Mouse (Mus musculus) kidney, embryonic 16.5 days (tissue): ENCODE measurements at regions not wholly inside any gene's neighbourhood (a gene's known extent, or its start where the extent isn't known, plus 50 kb on each side); places are given as distances from the start of the nearest gene placed in this dataset.
A peak's percentile ranks its signal among the peaks of the same experiment; 100 is the strongest.

ENCODE experiments used
- ATAC-seq: fragments of 200-750 bp; cut with Nextera tagmentation; 2 replicates; pipeline ENCODE4 v1.8.0; 2017; ENCODE audit warnings: moderate TSS enrichment; ENCODE audit not compliant: low FRiP score, low TSS enrichment
- H3K27ac ChIP-seq: fragments of 300-500 bp; sonication (generic); 2 replicates; pipeline ENCODE4 v1.5.1; 2014; ENCODE audit warnings: low read length
- H3K27me3 ChIP-seq: fragments of 300-500 bp; sonication (generic); 2 replicates; pipeline ENCODE4 v1.6.1; 2014; ENCODE audit warnings: low read length, control low read depth, mixed read lengths; ENCODE audit not compliant: insufficient read depth
- H3K36me3 ChIP-seq: fragments of 300-500 bp; sonication (generic); 2 replicates; pipeline ENCODE4 v1.6.1; 2014; ENCODE audit warnings: low read length, control low read depth, mixed read lengths; ENCODE audit not compliant: insufficient read depth
- H3K4me1 ChIP-seq: fragments of 300-500 bp; sonication (generic); 2 replicates; pipeline ENCODE4 v1.6.1; 2014; ENCODE audit warnings: low read length, control low read depth, mixed read lengths; ENCODE audit not compliant: insufficient read depth
- H3K4me2 ChIP-seq: fragments of 300-500 bp; sonication (generic); replicated peaks from 2 replicates; pipeline ENCODE4 v1.6.1; 2014; ENCODE audit warnings: low read depth, low read length
- H3K4me3 ChIP-seq: fragments of 300-500 bp; sonication (generic); 2 replicates; pipeline ENCODE4 v1.5.1; 2014; ENCODE audit warnings: mild to moderate bottlenecking, low read length
- H3K9ac ChIP-seq: fragments of 300-500 bp; sonication (generic); replicated peaks from 2 replicates; pipeline ENCODE4 v1.6.1; 2014; ENCODE audit warnings: low read length
- H3K9me3 ChIP-seq: fragments of 300-500 bp; sonication (generic); 2 replicates; pipeline ENCODE4 v1.6.1; 2016; ENCODE audit warnings: low read length, control low read depth
- WGBS: fragments of 180-500 bp; shearing (Covaris S2); extraction: QIAGEN DNeasy Blood & Tissue Kit; methylation state at CpG from one replicate; pipeline ENCODE4 v1.1.7; 2014; 5-methylcytosine and 5-hydroxymethylcytosine counted together

DNA sequence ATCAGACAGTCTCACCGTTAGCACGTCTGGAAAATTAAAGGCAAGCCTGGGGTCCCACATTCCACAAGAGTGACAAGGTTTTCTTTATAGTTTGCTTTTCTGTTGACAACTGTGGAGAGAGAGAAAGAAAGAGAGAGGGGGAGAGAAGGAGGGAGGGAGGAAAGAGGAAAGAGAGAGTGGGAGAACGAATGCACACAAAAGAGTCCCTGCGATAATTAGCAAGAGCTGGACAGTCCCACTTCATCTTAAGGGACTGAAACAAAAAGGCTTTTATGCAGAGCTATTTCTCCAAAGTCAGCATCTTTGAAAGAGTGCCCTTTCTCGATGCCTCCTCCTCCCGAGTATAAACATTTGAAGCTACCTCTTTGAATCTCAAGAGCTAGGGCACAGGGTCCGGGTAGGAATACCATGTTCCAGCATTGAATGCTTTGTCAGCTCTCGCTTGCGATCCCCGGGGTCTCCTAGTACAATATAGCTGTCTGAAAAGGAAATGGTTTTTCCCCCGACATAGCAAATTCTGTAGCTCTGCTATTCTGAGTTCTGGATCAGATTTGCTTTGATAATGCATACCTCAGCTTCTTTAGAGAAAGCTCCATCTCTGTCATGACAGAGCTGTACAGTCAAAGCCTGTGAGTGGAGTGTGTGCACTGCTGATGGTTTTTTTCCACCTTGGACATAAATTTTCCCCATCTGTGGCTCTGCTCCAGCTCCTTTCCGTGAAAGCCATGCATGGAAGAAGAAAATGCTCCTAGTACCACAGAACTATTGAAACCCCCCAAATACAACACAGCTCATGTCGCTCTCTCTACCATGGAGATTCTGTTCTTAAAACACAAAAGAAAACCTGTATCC is 282.9 kb upstream of the Fbxl7 start:
- H3K9ac ChIP-seq = no peak overlapping the region
- no peaks in the 10 kb centered on the region for H3K4me1 ChIP-seq
- WGBS = 44% methylated on average over 13 of the region's 13 CpGs
- H3K27me3 ChIP-seq = no peaks in the 10 kb centered on the region
- H3K4me3 ChIP-seq = no peak overlapping the region; the same call in 1 of the 2 replicates
- no peak overlapping the region for H3K27ac ChIP-seq
- no peaks in the 10 kb centered on the region for H3K36me3 ChIP-seq
- no peaks in the 10 kb centered on the region for H3K9me3 ChIP-seq
- ATAC-seq = no peak
- H3K4me2 ChIP-seq = peak overlapping the region; percentile 21

DNA sequence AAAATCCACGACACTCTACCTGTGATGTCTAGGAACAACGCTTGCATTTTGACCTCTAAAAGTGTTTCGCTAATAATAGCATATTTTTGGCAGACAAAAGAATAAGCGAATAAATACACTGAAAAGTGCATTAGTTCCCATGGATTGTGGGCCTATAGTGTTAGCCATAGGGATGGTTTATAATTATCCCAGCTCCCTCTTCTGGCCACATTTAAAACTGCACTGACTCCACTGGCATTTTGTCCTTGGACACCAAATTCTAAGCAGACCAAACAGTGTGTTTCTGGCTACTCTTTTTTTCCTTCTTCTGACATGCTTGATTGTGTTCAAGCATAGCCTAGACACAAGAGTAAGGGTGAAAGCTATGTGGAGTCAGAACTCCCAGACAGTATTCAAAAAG is 276.8 kb upstream of the Ank start:
- H3K4me3 ChIP-seq = no peak overlapping the region
- peak; percentile 54; the same call in 1 of the 2 replicates for ATAC-seq
- no peak overlapping the region for H3K4me2 ChIP-seq
- no peaks in the 10 kb centered on the region for H3K36me3 ChIP-seq
- no peaks in the 10 kb centered on the region for H3K9me3 ChIP-seq
- no peak overlapping the region for H3K9ac ChIP-seq
- no peaks in the 10 kb centered on the region for H3K4me1 ChIP-seq
- no peaks in the 10 kb centered on the region for H3K27me3 ChIP-seq
- H3K27ac ChIP-seq = no peak overlapping the region
- WGBS = 46% methylated on average over 4 of the region's 4 CpGs

DNA sequence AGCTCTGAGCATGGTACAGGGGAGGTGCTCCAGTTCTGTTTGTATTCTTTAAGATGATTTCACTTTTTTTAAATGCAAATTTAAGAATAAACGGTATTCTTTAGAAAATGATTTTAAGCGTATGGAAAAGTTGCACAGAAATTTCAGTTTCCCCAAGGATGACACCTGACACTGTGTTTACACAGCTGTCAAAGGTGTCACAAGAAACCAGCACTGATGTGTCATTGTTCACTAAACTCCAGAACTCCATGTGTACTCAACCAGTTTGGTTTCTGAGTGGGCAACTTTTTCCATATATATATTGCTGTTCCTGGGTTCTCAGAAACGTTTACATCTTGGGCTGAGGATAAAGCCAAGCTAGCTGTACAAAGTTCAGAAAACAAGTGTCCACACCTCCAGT is 265.0 kb upstream of the Ank start:
- no peak for ATAC-seq
- no peak overlapping the region for H3K4me2 ChIP-seq
- H3K27me3 ChIP-seq = no peaks in the 10 kb centered on the region
- H3K9ac ChIP-seq = no peak overlapping the region
- WGBS = 79% methylated on average over 3 of the region's 3 CpGs
- no peaks in the 10 kb centered on the region for H3K4me1 ChIP-seq
- no peak overlapping the region for H3K27ac ChIP-seq
- no peaks in the 10 kb centered on the region for H3K36me3 ChIP-seq
- no peaks in the 10 kb centered on the region for H3K9me3 ChIP-seq
- no peak overlapping the region for H3K4me3 ChIP-seq

DNA sequence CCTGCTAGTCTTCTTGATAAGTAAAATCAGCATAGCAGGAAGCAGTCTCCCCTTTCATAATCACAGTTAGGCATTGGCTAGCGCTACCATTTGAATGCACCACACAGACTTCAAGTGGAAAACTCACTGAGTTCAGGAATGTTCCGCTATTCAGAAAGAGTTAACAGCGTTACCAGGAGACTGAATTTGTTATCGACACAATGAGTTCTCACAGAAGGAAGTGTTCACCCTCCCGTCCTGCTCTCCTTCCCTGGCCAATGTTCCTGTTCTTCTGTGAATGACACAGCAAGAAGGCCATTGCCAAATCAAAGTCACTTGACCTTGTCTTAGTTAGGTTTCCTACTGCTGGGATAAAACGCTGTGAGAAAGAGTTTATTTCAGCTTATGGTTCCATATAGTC is 261.6 kb upstream of the Ank start:
- WGBS = 83% methylated on average over 6 of the region's 6 CpGs
- H3K4me1 ChIP-seq = no peaks in the 10 kb centered on the region
- no peaks in the 10 kb centered on the region for H3K9me3 ChIP-seq

DNA sequence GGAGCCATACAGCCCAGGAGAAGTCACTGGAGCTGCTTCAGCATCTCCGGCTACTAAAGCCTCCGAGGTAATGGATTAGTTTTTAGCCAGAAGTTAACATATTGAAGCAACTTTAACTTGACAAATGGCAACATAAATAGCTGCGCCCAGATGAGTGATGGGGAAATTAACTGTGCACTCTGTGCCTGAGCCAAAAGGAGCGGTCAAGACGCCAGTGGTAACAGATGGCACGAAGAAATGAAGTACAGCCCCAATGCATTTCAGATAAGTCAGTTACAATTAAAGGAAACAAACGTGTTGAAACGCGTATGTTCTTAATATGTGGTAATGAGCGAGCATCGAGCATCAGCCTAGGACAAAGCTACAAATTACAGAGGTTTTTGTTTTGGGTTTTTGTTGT is 259.0 kb upstream of the Ank start:
- Histone ChIP-seq H3K9me3 (no peaks in the 10 kb centered on the region), H3K4me3 (no peak overlapping the region), H3K9ac (no peak overlapping the region), H3K27ac (no peak overlapping the region), H3K36me3 (no peaks in the 10 kb centered on the region), H3K4me2 (no peak overlapping the region), H3K4me1 (no peaks in the 10 kb centered on the region), H3K27me3 (no peaks in the 10 kb centered on the region)
- 69% methylated on average over 11 of the region's 11 CpGs for WGBS
- ATAC-seq = no peak

More for the DNA sequence above, 261.6 kb upstream of the Ank start:
- ATAC-seq = no peak
- Histone ChIP-seq H3K27ac (no peak overlapping the region), H3K9ac (no peak overlapping the region), H3K4me3 (no peak overlapping the region), H3K4me2 (no peak overlapping the region), H3K36me3 (no peaks in the 10 kb centered on the region), H3K27me3 (no peaks in the 10 kb centered on the region)

DNA sequence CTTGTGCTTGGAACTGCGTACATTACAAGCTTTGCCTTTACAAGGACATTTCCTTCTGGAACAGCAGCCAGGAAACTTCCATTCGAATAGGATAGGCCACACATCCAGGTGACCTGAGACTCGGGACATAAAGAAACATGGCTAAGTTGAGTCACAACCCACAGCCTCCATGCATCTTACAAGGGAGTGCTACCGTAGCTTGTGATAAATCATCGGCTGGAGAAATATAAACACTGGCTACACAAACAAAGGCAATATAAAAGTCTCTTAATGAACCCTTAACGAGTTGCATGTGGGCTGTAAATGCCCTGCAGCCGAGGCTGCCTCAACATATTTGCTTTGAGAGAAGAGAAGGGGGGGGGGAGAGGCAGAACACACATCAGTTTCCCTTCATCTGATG is 250.1 kb upstream of the Ank start:
- H3K4me1 ChIP-seq = no peaks in the 10 kb centered on the region
- no peak overlapping the region for H3K4me3 ChIP-seq
- H3K27ac ChIP-seq = no peak overlapping the region
- no peak overlapping the region for H3K9ac ChIP-seq
- no peaks in the 10 kb centered on the region for H3K27me3 ChIP-seq
- H3K4me2 ChIP-seq = peak overlapping the region; percentile 12; the same call in 1 of the 2 replicates
- no peaks in the 10 kb centered on the region for H3K9me3 ChIP-seq
- WGBS = 21% methylated on average over 7 of the region's 7 CpGs
- no peaks in the 10 kb centered on the region for H3K36me3 ChIP-seq
- ATAC-seq = 0 out of 2 replicates have a peak, but pooled peaks have one; percentile 49

DNA sequence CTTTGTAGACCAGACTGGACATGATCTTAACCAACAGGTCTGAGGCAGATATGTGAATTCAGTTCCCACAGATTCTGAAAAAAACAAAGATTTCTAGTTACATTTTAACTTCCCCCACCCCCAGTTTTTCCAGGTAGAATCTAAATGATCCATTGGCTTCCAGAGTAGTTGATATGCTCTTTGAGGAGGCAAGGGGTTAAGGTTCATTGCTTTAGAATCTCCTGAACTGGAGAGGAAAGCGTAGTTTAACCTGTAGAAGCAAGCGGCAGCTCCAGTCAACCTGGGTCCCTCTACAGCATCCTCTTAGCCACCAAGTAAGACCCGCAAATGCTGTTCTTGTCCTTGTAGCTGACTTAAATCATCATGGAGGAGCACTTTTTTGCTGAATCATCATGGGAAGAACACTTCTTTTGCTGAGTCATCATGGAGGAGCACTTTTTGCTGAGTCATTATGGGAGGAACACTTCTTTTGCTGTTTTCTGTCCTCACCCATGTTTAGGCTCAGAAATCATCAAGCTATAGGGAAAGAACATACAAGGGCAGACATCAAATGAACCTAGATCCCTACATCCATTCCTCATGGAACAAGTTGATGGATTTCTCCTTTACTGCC is 247.2 kb upstream of the Ank start:
- Histone ChIP-seq H3K27ac (no peak overlapping the region), H3K4me3 (no peak overlapping the region), H3K27me3 (no peaks in the 10 kb centered on the region), H3K36me3 (no peaks in the 10 kb centered on the region), H3K9ac (no peak overlapping the region), H3K4me1 (no peaks in the 10 kb centered on the region), H3K9me3 (no peaks in the 10 kb centered on the region), H3K4me2 (no peak overlapping the region)
- 88% methylated on average over 3 of the region's 3 CpGs for WGBS
- no peak for ATAC-seq

DNA sequence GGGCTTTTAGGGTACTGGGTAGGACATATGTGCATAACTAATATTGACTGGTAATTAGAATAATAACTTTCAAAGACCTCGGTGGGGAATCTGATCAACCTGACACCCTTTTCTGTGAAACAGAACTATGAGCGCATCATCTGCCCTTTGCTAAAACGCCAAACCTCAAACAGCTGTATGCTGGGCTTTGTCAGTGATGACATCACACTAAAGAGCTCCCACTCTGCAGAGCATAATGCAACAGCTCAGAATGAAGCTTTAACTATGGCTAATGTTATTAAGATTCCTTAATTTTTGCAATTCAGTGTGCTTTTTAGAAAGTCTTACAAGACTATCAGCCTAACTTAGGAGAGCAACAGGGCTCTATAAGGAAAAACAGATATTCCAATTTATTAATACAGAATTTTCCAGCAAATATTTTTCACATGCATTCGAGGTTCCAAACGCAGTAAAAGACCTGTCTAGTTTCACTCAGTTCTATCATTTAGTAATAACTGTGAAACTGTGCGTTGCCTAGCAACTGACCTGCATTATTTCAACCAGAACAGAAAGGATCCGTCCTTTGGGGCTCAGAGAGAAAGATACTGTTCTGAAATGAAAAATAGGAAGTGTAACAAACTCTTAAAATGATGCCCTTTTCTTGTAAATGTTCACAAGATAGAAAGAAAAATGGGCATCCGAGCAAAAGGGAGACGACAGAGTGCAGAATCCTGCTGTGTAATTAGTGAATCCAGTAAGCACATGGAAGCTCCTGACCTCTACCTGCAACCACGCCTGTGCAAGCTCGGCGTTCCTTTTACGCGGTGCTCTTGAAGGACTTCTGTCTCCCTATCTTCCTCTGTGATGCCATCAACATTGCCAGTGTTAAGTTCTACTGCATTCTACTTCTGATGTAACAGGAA is 242.6 kb upstream of the Ank start:
- 81% methylated on average over 14 of the region's 14 CpGs for WGBS
- no peaks in the 10 kb centered on the region for H3K36me3 ChIP-seq
- no peak for ATAC-seq

DNA sequence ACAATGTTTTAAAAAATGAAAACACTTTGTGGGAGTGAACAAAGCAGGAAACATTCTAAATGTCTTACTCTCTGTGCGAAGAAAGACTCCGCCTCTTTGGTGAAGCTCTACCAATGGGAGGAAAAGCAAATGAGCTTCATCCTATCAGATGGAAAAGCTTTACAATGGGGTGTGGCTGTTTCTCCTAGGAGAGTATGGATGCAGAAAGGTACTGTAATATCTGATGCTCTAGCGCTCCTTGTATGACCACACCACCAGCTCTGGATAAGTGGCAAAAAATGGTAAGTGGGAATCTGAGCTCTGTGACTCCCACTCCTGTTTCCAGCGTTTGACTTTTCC is 242.0 kb upstream of the Ank start:
- Histone ChIP-seq H3K36me3 (no peaks in the 10 kb centered on the region), H3K27me3 (no peaks in the 10 kb centered on the region), H3K9me3 (no peaks in the 10 kb centered on the region), H3K27ac (no peak overlapping the region), H3K9ac (no peak overlapping the region), H3K4me2 (no peak overlapping the region), H3K4me1 (no peaks in the 10 kb centered on the region), H3K4me3 (no peak overlapping the region)
- no peak for ATAC-seq
- 80% methylated on average over 4 of the region's 4 CpGs for WGBS

More for the DNA sequence above, 242.6 kb upstream of the Ank start:
- no peak overlapping the region for H3K9ac ChIP-seq
- no peak overlapping the region for H3K27ac ChIP-seq
- no peaks in the 10 kb centered on the region for H3K27me3 ChIP-seq
- H3K9me3 ChIP-seq = no peaks in the 10 kb centered on the region
- no peak overlapping the region for H3K4me2 ChIP-seq
- H3K4me1 ChIP-seq = no peaks in the 10 kb centered on the region
- no peak overlapping the region for H3K4me3 ChIP-seq
